Mouse (Mus musculus): ENCODE data around the gene Plxna1. TPM values are rescaled to one million over a fixed set of nuclear protein-coding genes. Genes with fewer than 3 reads are reported as not detected.

Gene Plxna1
- polyA plus RNA-seq, 1 experiment from 2014 or later = 6.7 TPM

Other genes with a start within 250 kb of the Plxna1 start
- 25.5 and 27.7 TPM in 2 replicates for gene Chchd6, start 233.0 kb upstream of the Plxna1 start, polyA plus RNA-seq (2016; fragmentation: Nextera tagmentation; extraction: Ambion mirVana)